Mouse (Mus musculus) bone marrow, adult 2 months (tissue): ENCODE measurements around the gene Prr15l.

Source experiments
- CTCF ChIP-seq: fragments of 200-500 bp; IDR thresholded peaks from 2 replicates; pipeline ENCODE4 v1.5.1; 2011; ENCODE audit warnings: low read length, control low read depth; ENCODE audit not compliant: control insufficient read depth, insufficient read depth
- POLR2A ChIP-seq: fragments of 200-500 bp; IDR thresholded peaks from 2 replicates; pipeline ENCODE4 v1.6.1; 2011; ENCODE audit warnings: low read depth, mild to moderate bottlenecking, control low read depth, low read length, borderline replicate concordance; ENCODE audit not compliant: control insufficient read depth

DNA sequence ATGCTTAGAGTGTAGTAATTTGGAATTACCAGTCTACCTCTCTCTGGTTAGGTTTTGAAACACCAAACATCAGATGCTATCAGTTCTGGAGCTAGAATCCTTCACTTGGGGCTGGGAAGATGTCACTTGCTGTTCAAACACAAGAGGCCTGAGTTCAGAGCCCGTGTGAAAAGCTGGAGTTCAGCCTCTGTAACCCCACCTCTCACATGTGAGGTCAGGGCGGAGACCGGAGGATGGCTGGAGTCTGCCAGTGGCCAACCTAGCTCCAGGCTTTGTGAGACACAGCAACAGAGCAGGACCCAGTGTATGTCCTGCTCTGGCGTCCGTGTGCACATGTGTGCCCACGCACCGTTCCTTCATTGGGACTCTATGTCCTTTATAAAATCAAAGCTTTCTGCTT lies 51.4 kb downstream of the Prr15l start:
- TF ChIP-seq POLR2A (no peak), CTCF (no peak)
